Mouse (Mus musculus) heart, embryonic 12.5 days (tissue): ENCODE results near the gene Hdac9. TPM values are rescaled to one million over a fixed set of nuclear protein-coding genes. Genes with fewer than 3 reads are reported as not detected.

Experiments used
- ATAC-seq: fragments of 200-750 bp; cut with Nextera tagmentation; 2 replicates; pipeline ENCODE4 v1.8.0; 2017; ENCODE audit warnings: moderate TSS enrichment, moderate library complexity; ENCODE audit not compliant: insufficient number of reproducible peaks, low FRiP score
- H3K27ac ChIP-seq: fragments of 300-500 bp; sonication (generic); 2 replicates; pipeline ENCODE4 v1.5.1; 2016; ENCODE audit warnings: mild to moderate bottlenecking, moderate library complexity; ENCODE audit not compliant: poor library complexity, severe bottlenecking
- H3K27me3 ChIP-seq: fragments of 300-500 bp; sonication (generic); replicated peaks from 2 replicates; pipeline ENCODE4 v1.6.1; 2016; ENCODE audit warnings: mild to moderate bottlenecking, moderate library complexity
- H3K36me3 ChIP-seq: fragments of 300-500 bp; sonication (generic); 2 replicates; pipeline ENCODE4 v1.6.1; 2016; ENCODE audit warnings: mild to moderate bottlenecking, moderate library complexity
- H3K4me1 ChIP-seq: fragments of 300-500 bp; sonication (generic); replicated peaks from 2 replicates; pipeline ENCODE4 v1.6.1; 2016; ENCODE audit warnings: mild to moderate bottlenecking
- H3K4me2 ChIP-seq: fragments of 300-500 bp; sonication (generic); 2 replicates; pipeline ENCODE4 v1.6.1; 2016; ENCODE audit warnings: mild to moderate bottlenecking, moderate library complexity
- H3K4me3 ChIP-seq: fragments of 300-500 bp; sonication (generic); 2 replicates; pipeline ENCODE4 v1.5.1; 2016; ENCODE audit warnings: mild to moderate bottlenecking
- H3K9ac ChIP-seq: fragments of 300-500 bp; sonication (generic); 2 replicates; pipeline ENCODE4 v1.6.1; 2016; ENCODE audit warnings: mild to moderate bottlenecking, moderate library complexity
- H3K9me3 ChIP-seq: fragments of 300-500 bp; sonication (generic); replicated peaks from 2 replicates; pipeline ENCODE4 v1.6.1; 2016; ENCODE audit warnings: mild to moderate bottlenecking, moderate library complexity
- WGBS: fragments of 180-500 bp; shearing (Covaris S2); methylation state at CpG from one replicate; pipeline ENCODE4 v1.1.7; 2016; 5-methylcytosine and 5-hydroxymethylcytosine counted together
- polyA plus RNA-seq: library from polyadenylated mRNA; unstranded; fragments of >200 nt; fragmentation: Nextera tagmentation; extraction: Ambion mirVana; gene quantifications from 2 replicates; pipeline ENCODE4 v1.2.1, GENCODE M21; 2016

Gene Hdac9
- polyA plus RNA-seq, 1 experiment from 2014 or later: 28.9 TPM

- no peaks in the 10 kb centered on the region for H3K27me3 ChIP-seq
- H3K4me3 ChIP-seq: no peak overlapping the region
- no peaks in the 10 kb centered on the region for H3K9me3 ChIP-seq
- WGBS: 43% methylated on average over 8 of the region's 8 CpGs
- 0 out of 2 replicates have a peak overlapping the region, but pooled peaks have one; percentile 21 for H3K4me2 ChIP-seq
- H3K9ac ChIP-seq: no peak overlapping the region
- 0 out of 2 replicates have a peak overlapping the region, but pooled peaks have one; percentile 12 for H3K27ac ChIP-seq
- H3K4me1 ChIP-seq: peaks cover 18% of the 10 kb centered on the region
- H3K36me3 ChIP-seq: peaks cover 5% of the 10 kb centered on the region; the same call in 1 of the 2 replicates
- no peak for ATAC-seq
Observed at GRCm38 (mm10) chr12:34440930-34441329, 476.0 kb downstream of the Hdac9 start.

- ATAC-seq: no peak
- WGBS: 51% methylated on average over 6 of the region's 6 CpGs
- H3K4me1 ChIP-seq: peaks cover 3% of the 10 kb centered on the region
- no peaks in the 10 kb centered on the region for H3K27me3 ChIP-seq
- no peak overlapping the region for H3K9ac ChIP-seq
- no peak overlapping the region for H3K4me2 ChIP-seq
- no peak overlapping the region for H3K4me3 ChIP-seq
- H3K27ac ChIP-seq: no peak overlapping the region
- peaks cover 14% of the 10 kb centered on the region for H3K36me3 ChIP-seq
- H3K9me3 ChIP-seq: no peaks in the 10 kb centered on the region
Observed at GRCm38 (mm10) chr12:34432919-34433318, 484.0 kb downstream of the Hdac9 start.

- H3K4me1 ChIP-seq: peaks cover 3% of the 10 kb centered on the region
- H3K36me3 ChIP-seq: peaks cover 14% of the 10 kb centered on the region
- H3K27ac ChIP-seq: no peak overlapping the region
- H3K27me3 ChIP-seq: no peaks in the 10 kb centered on the region
- 47% methylated on average over 5 of the region's 5 CpGs for WGBS
- ATAC-seq: no peak
- H3K9ac ChIP-seq: no peak overlapping the region
- no peaks in the 10 kb centered on the region for H3K9me3 ChIP-seq
- H3K4me3 ChIP-seq: no peak overlapping the region
- no peak overlapping the region for H3K4me2 ChIP-seq
Observed at GRCm38 (mm10) chr12:34432461-34432860, 484.4 kb downstream of the Hdac9 start.

GRCm38 (mm10) chr12:34431832-34432231 lies 485.1 kb downstream of the Hdac9 start:
- Histone ChIP-seq H3K36me3 (peaks cover 12% of the 10 kb centered on the region), H3K4me2 (no peak overlapping the region), H3K4me1 (peaks cover 3% of the 10 kb centered on the region), H3K27ac (no peak overlapping the region), H3K4me3 (no peak overlapping the region), H3K27me3 (no peaks in the 10 kb centered on the region), H3K9ac (no peak overlapping the region), H3K9me3 (no peaks in the 10 kb centered on the region)
- WGBS: 67% methylated on average over 5 of the region's 5 CpGs
- ATAC-seq: no peak

GRCm38 (mm10) chr12:34425468-34425867 lies 491.4 kb downstream of the Hdac9 start:
- ATAC-seq: no peak
- WGBS: 86% methylated on average over 2 of the region's 2 CpGs

GRCm38 (mm10) chr12:34408139-34408538 lies 508.8 kb downstream of the Hdac9 start:
- Histone ChIP-seq H3K27me3 (no peaks in the 10 kb centered on the region), H3K9me3 (no peaks in the 10 kb centered on the region), H3K36me3 (peaks cover 14% of the 10 kb centered on the region; the same call in 1 of the 2 replicates), H3K4me2 (no peak overlapping the region), H3K4me1 (no peaks in the 10 kb centered on the region), H3K4me3 (no peak overlapping the region), H3K9ac (no peak overlapping the region), H3K27ac (no peak overlapping the region)
- no peak for ATAC-seq
- WGBS: 73% methylated on average over 3 of the region's 3 CpGs

More at GRCm38 (mm10) chr12:34425468-34425867, 491.4 kb downstream of the Hdac9 start:
- Histone ChIP-seq H3K36me3 (peaks cover 7% of the 10 kb centered on the region), H3K27me3 (no peaks in the 10 kb centered on the region), H3K9me3 (no peaks in the 10 kb centered on the region), H3K27ac (no peak overlapping the region), H3K4me3 (no peak overlapping the region), H3K9ac (no peak overlapping the region), H3K4me1 (no peaks in the 10 kb centered on the region), H3K4me2 (no peak overlapping the region)

- no peak overlapping the region for H3K4me2 ChIP-seq
- WGBS: 84% methylated on average over 3 of the region's 3 CpGs
- no peak overlapping the region for H3K4me3 ChIP-seq
- no peak overlapping the region for H3K9ac ChIP-seq
- ATAC-seq: no peak
- H3K27ac ChIP-seq: no peak overlapping the region
- H3K9me3 ChIP-seq: no peaks in the 10 kb centered on the region
- H3K4me1 ChIP-seq: no peaks in the 10 kb centered on the region
- peaks cover 19% of the 10 kb centered on the region for H3K36me3 ChIP-seq
- no peaks in the 10 kb centered on the region for H3K27me3 ChIP-seq
Observed at GRCm38 (mm10) chr12:34407143-34407542, 509.8 kb downstream of the Hdac9 start.

GRCm38 (mm10) chr12:34402065-34402464 lies 514.8 kb downstream of the Hdac9 start:
- 90% methylated on average over 7 of the region's 7 CpGs for WGBS
- H3K27me3 ChIP-seq: 0 out of 2 replicates have a peak, but pooled peaks cover 2% of the 10 kb centered on the region
- no peak for ATAC-seq
- H3K4me2 ChIP-seq: no peak overlapping the region
- H3K9me3 ChIP-seq: no peaks in the 10 kb centered on the region
- H3K9ac ChIP-seq: no peak overlapping the region
- H3K4me1 ChIP-seq: no peaks in the 10 kb centered on the region
- H3K36me3 ChIP-seq: peaks cover 26% of the 10 kb centered on the region
- no peak overlapping the region for H3K4me3 ChIP-seq
- H3K27ac ChIP-seq: no peak overlapping the region

GRCm38 (mm10) chr12:34398611-34399010 lies 518.3 kb downstream of the Hdac9 start:
- Histone ChIP-seq H3K4me2 (no peak overlapping the region), H3K9me3 (no peaks in the 10 kb centered on the region), H3K4me3 (no peak overlapping the region), H3K9ac (no peak overlapping the region), H3K36me3 (peaks cover 25% of the 10 kb centered on the region), H3K27ac (no peak overlapping the region), H3K27me3 (0 out of 2 replicates have a peak, but pooled peaks cover 2% of the 10 kb centered on the region), H3K4me1 (no peaks in the 10 kb centered on the region)
- ATAC-seq: no peak
- 88% methylated on average over 10 of the region's 10 CpGs for WGBS

GRCm38 (mm10) chr12:34394342-34394741 lies 522.6 kb downstream of the Hdac9 start:
- Histone ChIP-seq H3K4me1 (no peaks in the 10 kb centered on the region), H3K27ac (no peak overlapping the region), H3K4me2 (no peak overlapping the region), H3K36me3 (peaks cover 27% of the 10 kb centered on the region), H3K9me3 (no peaks in the 10 kb centered on the region), H3K27me3 (0 out of 2 replicates have a peak, but pooled peaks cover 2% of the 10 kb centered on the region), H3K4me3 (no peak overlapping the region), H3K9ac (no peak overlapping the region)
- WGBS: 54% methylated on average over 3 of the region's 3 CpGs
- ATAC-seq: no peak

GRCm38 (mm10) chr12:34379681-34380080 lies 537.2 kb downstream of the Hdac9 start:
- Histone ChIP-seq H3K4me1 (0 out of 2 replicates have a peak, but pooled peaks cover 3% of the 10 kb centered on the region), H3K27me3 (no peaks in the 10 kb centered on the region), H3K4me2 (no peak overlapping the region), H3K27ac (no peak overlapping the region), H3K9me3 (no peaks in the 10 kb centered on the region), H3K9ac (no peak overlapping the region), H3K4me3 (no peak overlapping the region), H3K36me3 (0 out of 2 replicates have a peak, but pooled peaks cover 3% of the 10 kb centered on the region)
- 65% methylated on average over 1 of the region's 1 CpGs for WGBS
- no peak for ATAC-seq

GRCm38 (mm10) chr12:34378637-34379036 lies 538.3 kb downstream of the Hdac9 start:
- Histone ChIP-seq H3K4me2 (no peak overlapping the region), H3K4me3 (no peak overlapping the region), H3K4me1 (0 out of 2 replicates have a peak, but pooled peaks cover 3% of the 10 kb centered on the region), H3K27me3 (no peaks in the 10 kb centered on the region), H3K9me3 (no peaks in the 10 kb centered on the region), H3K9ac (no peak overlapping the region), H3K36me3 (0 out of 2 replicates have a peak, but pooled peaks cover 7% of the 10 kb centered on the region), H3K27ac (no peak overlapping the region)
- WGBS: 79% methylated on average over 4 of the region's 4 CpGs
- no peak for ATAC-seq
